Mouse (Mus musculus) heart, postnatal 36 days (tissue): ENCODE data around the gene Dot1l. TPM values are rescaled to one million over a fixed set of nuclear protein-coding genes. Genes with fewer than 3 reads are reported as not detected.
"Not testable (repeated sequence)": the region's sequence is repeated elsewhere in the genome, so short reads cannot be mapped to it uniquely, and the experiment has no call there.

ENCODE experiments used
- DNase-seq, 2 experiments: peaks; one replicate each; pipeline ENCODE4 v3.0.0; 2021 to 2022
- intact Hi-C: fragments of 180-260 bp; cut with DNase I; formaldehyde crosslinking; loops from one replicate; pipeline ENCODE4 v1.15.1; 2025
- total RNA-seq, 2 experiments: library from RNA; stranded (reverse); gene quantifications; 2 replicates each; pipeline ENCODE4 v1.2.3; 2021

Dot1l gene
- total RNA-seq, 2 experiments from 2014 or later = 22.5 to 27.0 TPM

DNA sequence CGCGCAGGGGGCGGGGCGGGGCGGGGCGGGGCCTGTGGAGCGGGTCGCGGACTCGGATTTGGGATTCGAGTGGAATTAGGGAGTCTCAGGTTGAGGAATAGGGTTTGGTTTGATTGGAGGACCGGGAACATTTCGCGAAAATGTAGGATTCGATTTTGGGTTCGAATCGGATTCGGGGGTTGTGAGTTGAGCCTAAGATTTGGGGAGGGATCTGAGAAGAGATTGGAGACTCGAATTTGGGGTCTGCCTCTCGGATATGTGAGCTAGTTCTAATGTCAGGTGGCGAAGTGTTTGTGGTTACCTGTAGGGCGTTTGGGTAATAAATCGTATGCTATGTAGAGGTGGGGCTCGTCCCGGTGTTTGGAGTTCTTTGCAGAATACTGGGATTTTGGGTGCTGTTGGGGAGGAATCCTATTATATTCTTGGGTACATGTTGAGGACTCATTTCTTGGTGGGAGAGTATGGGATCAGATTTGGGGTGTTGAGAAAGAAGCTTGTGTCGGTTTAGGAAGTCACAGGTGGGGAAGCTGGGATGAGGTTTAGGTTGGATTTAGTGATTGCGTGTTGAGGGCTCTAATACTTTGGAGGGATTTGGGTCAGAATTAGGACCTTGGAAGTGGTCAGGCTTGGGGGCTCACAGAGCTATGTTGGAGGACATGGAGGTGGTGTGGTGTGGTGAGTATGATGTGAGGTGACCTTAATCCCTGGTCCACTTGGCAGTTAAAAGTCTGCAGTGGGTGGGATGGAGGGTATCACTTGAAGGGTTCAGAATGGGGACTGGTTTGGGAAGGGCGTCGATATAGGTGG, 72.3 kb downstream of the Dot1l start:
- DNase-seq = no peak
- intact Hi-C loops = loop anchor here (2.0 to 5.0 kb wide), 2 partner anchors 26 to 170 kb away; no protein-coding TSS in a partner anchor

DNA sequence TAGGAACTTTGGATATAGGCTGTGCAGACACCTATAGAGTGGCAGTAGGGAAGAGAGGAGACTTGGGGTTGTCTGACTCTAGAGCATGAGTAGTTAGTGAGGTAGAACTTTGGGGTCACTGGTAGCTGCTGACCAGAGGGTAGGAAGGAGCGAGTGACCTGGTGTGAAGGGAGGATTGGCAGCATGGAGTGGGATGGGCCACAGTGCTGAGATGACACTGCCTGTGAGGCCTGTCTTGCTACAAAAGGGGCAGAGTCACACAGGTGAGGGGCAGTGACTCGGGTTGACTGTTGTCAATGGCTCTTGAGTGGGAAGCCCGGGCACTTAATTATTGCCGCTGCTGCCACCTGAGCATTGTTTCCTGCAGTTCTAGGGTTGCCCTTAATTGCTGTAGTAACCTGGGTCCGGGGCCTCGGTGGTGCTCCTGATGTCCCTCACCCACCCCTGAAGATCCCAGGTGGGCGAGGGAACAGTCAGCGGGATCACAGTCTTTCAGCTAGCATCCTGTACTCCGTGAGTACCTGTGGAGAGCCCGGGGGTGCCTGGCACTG, 72.9 kb downstream of the Dot1l start:
- DNase-seq = no peak
- intact Hi-C loops = loop anchor here (2.0 to 5.0 kb wide), 2 partner anchors 27 to 169 kb away; no protein-coding TSS in a partner anchor

- DNase-seq = not testable (repeated sequence)
- intact Hi-C loops = loop anchor here (5.0 kb wide), 1 partner anchor 169 kb away; no protein-coding TSS in a partner anchor
These were observed 73.6 kb downstream of the Dot1l start for GRCm38 (mm10) chr10:80828587-80828986.

- DNase-seq = no peak
- intact Hi-C loops = loop anchor here (2.0 to 5.0 kb wide), 2 partner anchors 23 to 168 kb away; no protein-coding TSS in a partner anchor
These were observed 74.6 kb downstream of the Dot1l start for GRCm38 (mm10) chr10:80829359-80830278.

GRCm38 (mm10) chr10:80831136-80831535, 76.1 kb downstream of the Dot1l start:
- DNase-seq = peak in 1 of 2 experiments; percentile 29
- intact Hi-C loops = loop anchor here (2.0 kb wide), 1 partner anchor 22 kb away; no protein-coding TSS in a partner anchor

- DNase-seq = no peak
- intact Hi-C loops = no loop called here
These were observed 77.8 kb downstream of the Dot1l start for GRCm38 (mm10) chr10:80832818-80833217.

DNA sequence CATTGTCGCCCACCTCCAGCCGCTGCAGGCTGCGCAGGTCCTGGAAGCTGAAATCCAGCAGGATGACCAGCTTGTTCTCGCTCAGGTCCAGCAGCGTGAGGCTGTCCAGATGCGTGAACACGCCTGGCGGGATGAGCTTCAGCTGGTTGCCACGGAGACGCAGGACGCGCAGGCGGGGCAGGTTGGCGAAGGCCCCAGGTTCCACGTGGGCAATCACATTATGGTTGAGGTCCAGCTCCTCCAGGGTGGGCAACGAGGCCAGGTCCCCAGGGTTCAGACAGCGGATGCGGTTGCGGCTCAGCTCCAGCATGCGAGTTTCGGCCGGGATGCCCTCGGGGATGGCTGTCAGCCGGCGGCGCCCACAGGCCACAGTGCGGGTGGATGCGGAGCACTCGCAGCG, 80.6 kb downstream of the Dot1l start:
- intact Hi-C loops = no loop called here
- no peak for DNase-seq

DNA sequence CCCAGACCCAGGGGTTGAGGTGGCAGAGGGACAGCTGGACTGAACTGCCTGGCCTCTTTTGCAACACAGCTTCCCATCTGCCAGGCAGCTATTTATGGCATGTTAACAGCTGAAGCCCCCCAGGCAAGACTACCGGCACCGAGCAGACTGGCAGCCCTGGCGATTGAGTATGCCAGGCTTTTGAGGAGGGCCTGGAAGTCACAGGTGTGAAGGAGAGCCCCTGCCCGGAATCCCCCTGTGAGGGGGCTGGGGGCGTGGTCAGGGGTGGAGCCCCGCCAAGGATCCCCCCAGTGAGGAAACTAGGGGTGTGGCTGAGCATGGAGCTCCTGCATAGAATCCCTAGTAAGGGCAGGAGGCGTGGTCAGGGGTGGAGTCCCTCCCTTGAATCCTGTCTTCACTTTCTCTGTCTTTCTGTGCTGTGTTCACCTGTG, 82.0 kb downstream of the Dot1l start:
- intact Hi-C loops = no loop called here
- no peak for DNase-seq

GRCm38 (mm10) chr10:80837827-80838226, 82.8 kb downstream of the Dot1l start:
- intact Hi-C loops = no loop called here
- DNase-seq = peak in 1 of 2 experiments; percentile 33

DNA sequence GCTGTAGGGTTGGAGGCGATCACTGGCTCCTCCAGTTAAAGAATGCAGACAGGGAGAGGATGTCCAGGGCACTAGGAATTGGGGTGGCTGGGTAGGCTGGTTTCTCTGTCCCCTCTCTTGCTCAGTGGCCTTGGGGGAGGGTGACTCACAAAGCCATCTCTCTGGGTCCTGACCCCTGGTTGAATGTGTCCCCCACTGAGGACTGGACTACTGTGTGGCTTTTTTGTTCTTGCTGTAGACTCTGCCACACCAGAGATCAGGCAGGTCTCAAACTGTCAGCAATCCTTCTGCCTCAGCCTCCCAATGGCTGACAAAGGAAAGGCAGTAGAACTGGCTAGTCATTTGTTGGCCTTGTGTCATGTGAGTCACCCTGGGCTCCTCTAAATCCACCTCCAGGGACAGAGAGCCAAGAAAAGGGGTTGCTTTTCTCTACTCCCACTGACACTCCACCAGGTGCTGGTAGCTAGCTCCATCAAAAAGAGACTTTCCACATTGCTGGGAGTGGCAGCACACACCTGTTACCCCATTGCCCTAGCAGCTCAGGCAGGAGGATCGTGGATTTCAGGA, 83.4 kb downstream of the Dot1l start:
- intact Hi-C loops = no loop called here
- DNase-seq = no peak

DNA sequence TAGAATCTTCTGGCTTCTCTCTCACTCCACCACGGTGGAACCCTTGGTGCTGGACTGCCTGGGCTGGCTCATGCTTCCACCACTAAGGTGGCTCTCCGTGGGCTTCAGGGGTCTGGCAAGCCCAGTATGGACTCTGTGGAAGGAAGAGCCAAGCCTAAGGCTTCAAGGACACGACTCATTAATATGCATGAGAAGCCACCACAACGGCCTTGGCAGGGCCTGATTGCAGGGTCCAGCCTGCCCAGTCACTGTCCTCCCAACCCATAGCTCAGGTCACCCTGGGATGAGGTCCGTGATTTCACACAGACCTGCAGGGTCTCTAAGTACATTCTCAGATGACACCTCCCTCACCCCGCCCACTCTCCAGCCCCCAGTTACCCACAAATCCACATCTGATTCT, 84.8 kb downstream of the Dot1l start:
- intact Hi-C loops = no loop called here
- DNase-seq = no peak

- DNase-seq = no peak
- intact Hi-C loops = no loop called here
These were observed 86.7 kb downstream of the Dot1l start for GRCm38 (mm10) chr10:80841685-80842084.

GRCm38 (mm10) chr10:80842334-80842733, 87.3 kb downstream of the Dot1l start:
- intact Hi-C loops = no loop called here

GRCm38 (mm10) chr10:80843087-80843930, 88.3 kb downstream of the Dot1l start:
- no peak for DNase-seq
- intact Hi-C loops = no loop called here

More at GRCm38 (mm10) chr10:80842334-80842733, 87.3 kb downstream of the Dot1l start:
- no peak for DNase-seq

GRCm38 (mm10) chr10:80843931-80844547, 89.0 kb downstream of the Dot1l start, which contains the start of gene Lingo3:
Gene Lingo3, minus strand, starts transcription at chr10:80844039.
- no peak for DNase-seq
- intact Hi-C loops = no loop called here
